Mouse (Mus musculus) megakaryocyte-erythroid progenitor cell, adult 5-6 weeks (primary cell): ENCODE measurements around the gene Prkrip1. TPM values are rescaled to one million over a fixed set of nuclear protein-coding genes. Genes with fewer than 3 reads are reported as not detected.
"Not testable (repeated sequence)": the region's sequence is repeated elsewhere in the genome, so short reads cannot be mapped to it uniquely, and the experiment has no call there.

Source experiments
- ATAC-seq: replicated peaks from 2 replicates; pipeline ENCODE4 v1.8.0; 2016; ENCODE audit warnings: mild to moderate bottlenecking, inconsistent platforms; ENCODE audit not compliant: severe bottlenecking, poor library complexity, low FRiP score, low TSS enrichment
- total RNA-seq, 2 experiments: library from RNA; stranded (forward) in 1 of 2; stranded (reverse) in 1 of 2; fragments of 200-1000, 215-1000 nt in 1 of 2; fragments of >200 nt in 1 of 2; fragmentation: Nextera tagmentation in 1 of 2; gene quantifications; 2 replicates each; pipeline ENCODE4 v1.2.3; 2014 to 2017

Prkrip1 gene
- total RNA-seq, 2 experiments from 2014 or later, result 32.6 to 67.4 TPM

DNA sequence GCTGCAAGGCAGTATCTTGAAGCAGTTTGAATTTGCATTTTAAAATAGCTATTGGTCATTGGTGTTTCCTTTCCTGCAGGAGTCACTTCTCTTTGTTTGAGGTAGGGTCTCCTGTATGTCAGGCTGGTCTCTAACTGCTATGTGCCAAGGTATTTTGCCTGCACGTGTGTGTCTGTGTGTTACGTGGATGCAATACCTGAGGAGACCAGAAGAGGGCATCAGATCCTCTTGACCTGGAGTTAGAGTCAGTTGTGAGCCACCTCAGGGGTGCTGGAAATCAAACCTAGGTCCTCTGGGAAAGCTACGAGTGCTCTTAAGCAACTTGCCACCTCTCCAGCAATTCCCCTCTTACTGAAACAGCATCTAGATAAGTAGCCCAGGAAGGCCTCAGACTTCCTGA lies 16.4 kb upstream of the Prkrip1 start:
- no peak for ATAC-seq

DNA sequence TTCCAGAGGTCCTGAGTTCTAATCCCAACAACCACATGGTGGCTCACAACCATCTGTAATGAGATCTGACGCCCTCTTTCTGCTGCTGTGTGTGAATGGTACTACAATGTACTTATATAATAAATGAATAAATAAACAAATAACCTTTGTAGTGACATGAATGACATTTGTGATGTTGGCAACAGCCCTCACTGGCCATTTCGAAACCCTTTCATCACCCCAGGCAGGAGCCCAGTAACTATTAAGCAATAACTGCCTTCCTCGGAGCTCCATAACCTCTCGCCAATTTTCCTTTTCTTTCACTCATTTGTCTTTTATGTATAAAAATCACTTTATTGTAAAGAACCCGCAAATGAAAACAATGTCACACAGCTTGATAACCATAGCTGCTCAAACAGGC lies 15.0 kb upstream of the Prkrip1 start:
- ATAC-seq, result no peak

DNA sequence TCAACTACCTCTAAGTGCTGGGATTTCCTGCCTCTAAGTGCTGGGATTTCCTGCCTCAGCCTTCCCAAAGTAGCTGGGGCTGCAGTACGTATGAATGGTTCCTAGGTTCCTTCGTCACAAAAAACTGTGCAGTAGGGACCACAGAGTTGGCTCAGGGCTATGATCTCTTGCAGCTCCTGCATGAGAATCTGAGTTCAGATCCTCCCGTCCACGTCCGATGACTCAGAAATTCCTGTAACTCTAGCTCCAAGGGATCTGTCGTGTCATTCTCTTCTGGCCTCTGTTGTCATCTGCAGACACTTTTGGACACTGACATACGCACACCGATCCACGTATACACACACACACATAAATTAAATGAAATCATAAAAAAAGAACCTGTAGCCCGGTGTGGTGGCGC lies 14.0 kb upstream of the Prkrip1 start:
- ATAC-seq, result no peak

DNA sequence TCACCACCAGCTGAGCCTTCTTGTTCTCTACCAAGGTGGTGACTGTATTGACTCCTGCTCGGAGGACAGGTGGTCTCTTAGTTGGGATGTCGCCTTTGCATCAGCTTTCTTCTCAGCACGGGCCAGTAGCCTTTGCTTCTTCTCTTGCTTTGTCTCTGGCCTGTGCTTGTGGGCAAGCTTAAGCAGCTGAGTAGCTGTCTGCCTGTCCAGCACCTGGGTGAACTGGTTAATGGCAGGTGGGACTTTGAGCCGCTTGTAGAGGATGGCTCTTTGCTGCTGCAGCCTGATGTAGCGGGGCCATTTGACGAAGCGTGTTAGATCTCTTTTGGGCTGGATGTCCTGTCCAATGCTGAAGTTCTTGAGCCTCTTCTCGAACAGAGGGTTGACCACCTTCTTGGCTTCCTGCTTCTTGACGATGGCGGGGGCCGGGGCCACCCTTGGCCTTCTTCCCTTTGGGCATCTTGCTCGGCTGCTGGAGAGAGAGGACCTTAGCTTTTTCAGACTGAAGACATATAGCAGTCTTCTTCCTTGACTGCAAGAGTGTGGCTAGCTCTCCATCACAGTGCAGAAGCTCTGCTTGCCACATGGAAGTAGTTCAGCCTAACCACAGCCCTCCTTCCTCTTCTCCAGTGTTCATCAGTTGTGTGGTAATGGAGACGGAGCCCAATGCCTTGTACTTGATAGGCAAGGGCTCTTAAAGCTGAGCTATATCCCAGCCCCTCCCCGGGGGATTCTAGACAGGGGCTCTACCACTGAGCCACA lies 12.8 kb upstream of the Prkrip1 start:
- ATAC-seq, result not testable (repeated sequence)

DNA sequence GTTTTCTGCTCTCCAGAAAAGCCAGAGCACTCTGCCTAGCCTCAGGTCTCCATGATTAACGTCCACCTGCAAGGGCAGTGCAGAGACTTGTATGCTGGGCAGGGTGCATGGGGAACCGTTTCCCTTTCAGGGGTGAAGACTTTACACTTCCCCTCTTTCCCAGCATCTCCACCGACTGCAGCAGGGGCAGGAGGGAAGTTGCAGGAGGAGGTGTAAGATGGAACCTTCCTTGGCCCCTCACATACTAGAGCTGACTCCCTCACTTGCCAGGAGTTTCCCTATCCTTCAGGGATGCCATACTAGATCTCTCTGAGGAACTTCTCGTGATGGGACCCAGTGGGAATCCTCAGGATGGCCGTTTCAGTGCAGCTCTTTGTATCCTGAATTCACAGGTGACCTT lies 11.8 kb upstream of the Prkrip1 start:
- ATAC-seq, result no peak

DNA sequence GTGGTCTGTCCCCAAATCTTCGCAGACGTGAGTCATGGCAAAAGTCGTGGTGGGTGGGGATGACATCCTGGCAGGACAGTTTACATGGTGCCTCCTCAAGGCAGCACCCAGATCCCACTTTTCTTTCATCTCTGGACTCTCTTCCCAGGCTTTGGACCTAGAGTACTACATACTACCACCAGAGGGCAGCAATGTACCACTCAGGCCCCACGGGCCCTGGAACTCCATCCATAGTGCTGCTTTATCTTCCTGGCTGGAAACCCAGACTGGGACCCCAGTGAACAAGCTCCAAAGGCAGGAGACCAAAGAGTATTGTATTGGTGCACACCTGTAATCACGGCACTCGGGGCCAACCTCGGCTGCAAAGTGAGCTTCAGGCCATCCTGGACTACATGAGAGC lies 3.1 kb upstream of the Prkrip1 start:
- ATAC-seq, result peak; percentile 50

DNA sequence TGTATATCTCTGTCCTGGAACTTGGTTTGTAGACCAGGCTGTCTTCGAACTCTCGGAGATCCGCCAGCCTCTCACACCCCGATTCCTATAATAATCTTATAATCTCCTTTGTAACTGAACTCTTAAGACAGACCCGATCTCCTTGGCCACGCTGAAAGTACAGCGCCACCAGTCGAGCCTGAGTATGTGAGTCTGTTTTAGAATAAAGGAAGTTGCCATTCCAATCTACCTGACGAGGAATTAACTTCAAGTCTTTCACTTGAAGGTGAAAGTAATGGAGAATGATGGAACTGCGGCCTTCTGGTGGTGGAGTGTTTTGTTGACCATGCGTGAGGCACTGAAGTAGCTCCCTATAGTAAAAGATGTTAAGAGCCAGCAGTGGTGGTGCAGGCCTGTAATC lies 763 bp upstream of the Prkrip1 start:
- no peak for ATAC-seq

DNA sequence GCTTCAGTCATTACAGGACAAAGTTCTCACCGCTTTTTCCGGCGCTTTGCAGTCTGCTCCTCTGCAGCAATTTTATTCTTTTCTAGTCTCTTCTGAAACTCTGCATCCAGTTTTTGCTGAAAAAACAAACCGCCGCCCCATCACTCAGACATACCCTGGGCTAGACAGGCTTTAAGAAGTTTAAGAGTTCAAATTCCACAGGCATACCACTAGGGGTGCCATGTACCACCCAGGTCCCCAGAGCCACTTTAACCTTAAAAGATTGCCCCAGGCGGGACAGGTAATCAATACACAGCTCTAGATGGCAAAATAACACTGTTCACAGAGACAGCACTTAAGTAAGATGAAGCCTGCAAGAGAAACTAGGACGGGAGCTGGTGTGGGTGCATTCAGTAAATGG lies 6.9 kb downstream of the Prkrip1 start:
- no peak for ATAC-seq

DNA sequence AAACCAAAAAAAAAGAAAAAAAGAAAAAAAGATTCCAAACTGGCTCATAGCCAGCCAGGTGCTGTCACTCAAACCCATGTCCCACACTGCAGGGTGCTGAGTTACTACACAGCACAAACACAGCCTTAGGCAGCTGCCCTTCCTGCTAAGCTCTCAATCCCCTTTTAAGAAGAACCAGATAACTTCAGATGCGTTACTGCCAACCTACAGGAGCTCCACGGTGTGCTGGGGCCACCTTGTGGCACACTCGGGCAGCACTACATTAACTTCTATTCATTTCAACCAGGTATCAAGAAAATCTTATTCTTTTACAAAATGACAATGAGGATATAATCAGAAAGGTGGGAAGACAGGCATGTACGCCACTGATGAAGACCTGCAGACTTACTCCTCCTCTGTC lies 12.0 kb downstream of the Prkrip1 start:
- peak; percentile 81 for ATAC-seq

DNA sequence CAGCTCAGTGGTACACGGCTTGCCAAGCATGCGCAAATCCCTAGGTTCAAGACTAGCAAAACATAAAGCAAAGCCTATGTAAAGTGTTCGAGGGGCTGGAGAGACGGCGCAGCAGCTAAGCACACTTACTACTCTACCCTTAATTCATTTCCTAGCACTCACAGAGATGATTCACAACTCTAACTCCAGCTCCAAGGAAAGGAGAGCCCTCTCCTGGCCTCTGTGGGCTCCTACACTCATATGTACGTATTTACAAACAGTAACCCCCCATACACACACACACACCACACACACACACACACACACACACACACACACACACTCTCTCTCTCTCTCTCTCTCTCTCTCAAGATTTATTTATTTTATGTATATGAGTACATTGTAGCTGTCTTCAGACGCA lies 15.0 kb downstream of the Prkrip1 start:
- ATAC-seq, result no peak

DNA sequence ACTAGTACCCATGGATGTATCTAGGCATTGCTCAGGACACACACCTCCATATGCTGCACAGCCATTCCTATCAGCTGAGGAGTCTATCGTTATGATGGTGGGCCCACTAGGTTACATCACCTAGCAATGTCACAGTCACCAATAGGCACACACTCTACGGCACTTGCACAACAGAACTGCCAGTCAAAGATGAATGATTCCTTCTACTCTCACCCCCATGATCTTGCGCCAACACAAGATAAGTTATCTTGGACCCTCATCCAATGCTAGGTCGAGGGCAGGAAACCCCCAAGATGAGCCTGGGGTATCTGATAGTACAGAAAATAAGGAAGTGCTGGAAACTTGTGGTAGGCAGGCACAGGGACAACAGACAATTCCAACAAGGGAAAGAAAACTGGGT lies 15.9 kb downstream of the Prkrip1 start:
- no peak for ATAC-seq

DNA sequence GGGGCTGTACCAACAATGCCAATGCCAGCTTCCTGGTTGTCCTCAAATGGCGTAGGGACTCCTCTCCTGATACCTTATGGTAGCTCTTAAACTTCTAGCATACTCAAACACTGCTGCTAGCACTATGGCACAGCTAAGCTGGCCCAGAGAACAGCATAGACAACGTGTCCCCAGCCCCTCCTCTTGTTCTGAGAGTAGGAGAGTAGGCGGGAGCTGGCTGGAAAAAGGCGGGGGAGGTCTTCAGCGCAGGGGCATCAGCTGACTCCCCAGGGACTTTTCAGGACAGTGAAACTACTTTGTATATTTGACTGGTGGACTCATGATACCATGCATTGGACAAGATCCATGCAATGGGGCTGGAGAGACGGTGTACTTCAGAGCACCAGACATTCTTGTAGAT lies 16.7 kb downstream of the Prkrip1 start:
- no peak for ATAC-seq

DNA sequence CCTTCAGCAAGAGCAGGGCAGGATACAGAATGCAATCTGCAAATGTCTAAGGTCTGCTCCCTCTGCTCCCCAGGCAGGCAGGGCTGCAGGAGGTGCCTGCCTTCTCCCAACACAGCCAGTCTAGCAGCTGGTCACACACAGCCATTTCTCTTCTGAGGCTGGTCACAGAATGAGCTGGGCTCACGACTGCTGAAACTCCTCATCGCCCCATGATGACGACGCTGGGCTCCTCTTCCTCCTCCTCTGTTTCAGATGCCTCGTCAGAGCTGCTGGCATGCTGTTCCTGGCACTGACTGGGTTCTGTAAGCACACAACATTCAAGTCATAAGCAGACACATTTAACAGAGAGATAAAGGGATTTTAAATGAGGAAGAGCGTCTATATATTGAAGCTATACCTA lies 17.6 kb downstream of the Prkrip1 start:
- ATAC-seq, result no peak

DNA sequence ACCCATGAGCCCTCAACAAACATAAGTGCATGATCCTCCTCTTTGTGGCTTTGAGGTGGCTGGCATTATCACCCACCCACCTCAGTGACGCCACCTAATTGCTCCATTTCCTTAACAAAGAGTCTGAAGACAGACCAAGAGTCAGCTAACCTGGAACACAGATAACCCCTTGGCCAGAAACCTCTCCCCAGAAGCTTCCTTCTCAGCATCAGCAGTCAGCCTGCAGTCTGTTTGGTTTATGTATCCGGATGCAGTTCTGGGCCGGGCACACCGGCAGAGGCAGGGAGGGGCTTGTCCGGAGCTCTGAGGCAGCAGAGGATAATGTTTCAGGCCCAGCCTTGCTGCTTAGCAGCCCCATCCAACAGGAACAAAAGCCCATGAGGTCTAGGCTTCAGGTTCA lies 19.2 kb downstream of the Prkrip1 start:
- ATAC-seq, result peak; percentile 27; the same call in 1 of the 2 replicates

DNA sequence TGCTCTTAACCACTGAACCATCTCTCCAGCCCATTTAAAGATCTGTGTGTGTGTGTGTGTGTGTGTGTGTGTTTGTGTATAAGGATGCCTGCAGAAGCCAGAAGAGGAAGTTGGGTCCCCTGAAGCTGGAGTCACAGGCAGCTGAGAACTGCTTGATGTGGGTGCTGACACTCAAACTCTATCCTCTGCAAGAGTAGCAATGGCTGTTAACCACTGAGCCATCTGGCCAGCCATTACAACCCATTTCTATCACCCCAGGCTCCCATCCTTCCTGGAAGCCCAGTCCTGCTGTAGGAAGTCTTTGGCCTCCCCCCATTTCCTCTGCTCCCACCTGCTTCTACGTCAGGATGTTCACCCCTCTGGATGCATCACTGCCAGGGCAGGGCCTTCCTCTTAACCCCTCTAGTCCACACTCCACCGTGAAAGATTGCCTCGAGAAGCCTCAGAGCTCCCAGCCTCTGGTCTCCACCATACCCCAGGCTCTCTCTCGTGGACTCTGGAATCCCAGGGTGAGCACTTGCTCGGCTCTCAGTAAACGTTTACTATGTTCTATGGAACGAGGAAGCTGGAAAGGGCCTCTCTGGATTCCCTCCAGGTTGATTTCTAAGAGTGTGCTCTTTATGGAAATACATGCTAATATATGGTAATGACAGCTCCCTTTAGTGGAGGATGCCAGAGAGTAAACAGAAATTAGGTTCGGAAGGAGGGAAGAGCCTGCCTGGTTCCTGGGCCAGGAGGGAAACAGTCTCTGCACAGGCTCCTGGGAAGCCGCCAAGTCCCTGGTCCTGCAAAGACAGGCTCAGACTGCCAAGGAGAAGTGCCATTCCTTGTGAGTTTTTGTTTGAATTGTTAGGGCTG lies 24.9 kb downstream of the Prkrip1 start:
- no peak for ATAC-seq

DNA sequence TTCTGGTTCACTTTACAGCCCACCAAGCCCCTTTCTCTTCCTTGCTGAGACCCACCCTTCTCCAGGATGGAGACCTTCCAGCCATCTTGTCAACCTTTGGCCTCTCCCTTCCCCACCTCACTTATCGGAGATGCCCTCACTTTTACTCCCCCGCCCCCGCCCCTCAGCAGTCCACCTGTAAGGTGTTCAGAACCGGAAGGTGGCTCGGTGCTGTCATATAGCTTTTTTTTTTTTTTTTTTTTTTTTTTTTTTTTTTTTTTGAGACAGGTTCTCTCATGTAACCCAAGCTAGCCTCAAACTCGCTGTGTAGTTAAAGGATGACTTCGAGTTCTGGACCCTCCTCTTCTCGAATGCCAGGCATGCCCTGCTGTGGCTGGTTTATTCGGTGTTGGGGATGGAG lies 25.8 kb downstream of the Prkrip1 start:
- ATAC-seq, result no peak

DNA sequence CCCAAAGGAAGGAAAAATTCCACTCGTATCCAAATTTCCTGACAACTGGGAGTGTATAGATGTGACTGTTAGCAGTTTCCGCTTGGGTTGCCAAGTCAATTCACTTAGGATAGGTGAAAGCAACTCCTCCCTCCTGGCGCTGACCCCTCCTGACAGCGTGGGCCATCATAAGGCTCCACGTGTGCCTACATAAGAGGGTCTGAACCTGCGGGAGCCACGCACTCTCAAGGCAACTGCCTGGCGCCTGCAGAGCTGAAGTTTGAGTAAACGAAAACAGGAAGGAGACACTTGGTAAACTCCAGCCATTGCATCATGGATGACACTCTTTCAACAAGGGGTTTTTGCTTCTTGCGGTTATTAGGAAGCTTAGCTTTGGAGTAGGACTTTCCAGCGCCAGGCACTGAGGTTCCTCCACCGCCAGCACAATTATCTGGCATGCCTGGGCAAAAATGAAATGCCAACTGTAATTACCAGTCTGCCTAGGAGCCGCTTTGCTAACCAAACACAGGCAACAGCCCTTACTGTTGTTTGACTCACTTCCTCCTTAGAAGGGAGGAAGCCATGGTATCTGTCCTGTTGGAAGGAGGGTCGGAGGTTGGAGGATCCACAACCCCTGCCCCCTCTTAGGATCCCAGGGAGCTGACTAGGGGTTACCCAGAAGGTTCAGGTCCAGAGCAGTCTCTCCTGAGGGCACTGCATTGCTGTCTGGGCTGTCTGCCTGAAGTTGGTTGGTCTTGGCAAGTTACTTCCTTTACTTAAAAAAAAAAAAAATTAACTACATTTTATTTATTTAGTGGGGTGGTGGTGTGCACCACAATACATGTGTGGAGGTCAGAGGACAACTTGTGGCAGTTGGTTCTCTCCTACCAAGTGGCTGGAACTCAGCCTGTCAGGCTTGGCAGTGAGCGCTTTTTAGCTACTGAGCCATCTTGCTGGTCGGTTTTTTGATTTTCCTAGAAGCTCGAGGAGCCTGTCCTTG lies 27.1 kb downstream of the Prkrip1 start:
- ATAC-seq, result peak; percentile 10; the same call in 1 of the 2 replicates

DNA sequence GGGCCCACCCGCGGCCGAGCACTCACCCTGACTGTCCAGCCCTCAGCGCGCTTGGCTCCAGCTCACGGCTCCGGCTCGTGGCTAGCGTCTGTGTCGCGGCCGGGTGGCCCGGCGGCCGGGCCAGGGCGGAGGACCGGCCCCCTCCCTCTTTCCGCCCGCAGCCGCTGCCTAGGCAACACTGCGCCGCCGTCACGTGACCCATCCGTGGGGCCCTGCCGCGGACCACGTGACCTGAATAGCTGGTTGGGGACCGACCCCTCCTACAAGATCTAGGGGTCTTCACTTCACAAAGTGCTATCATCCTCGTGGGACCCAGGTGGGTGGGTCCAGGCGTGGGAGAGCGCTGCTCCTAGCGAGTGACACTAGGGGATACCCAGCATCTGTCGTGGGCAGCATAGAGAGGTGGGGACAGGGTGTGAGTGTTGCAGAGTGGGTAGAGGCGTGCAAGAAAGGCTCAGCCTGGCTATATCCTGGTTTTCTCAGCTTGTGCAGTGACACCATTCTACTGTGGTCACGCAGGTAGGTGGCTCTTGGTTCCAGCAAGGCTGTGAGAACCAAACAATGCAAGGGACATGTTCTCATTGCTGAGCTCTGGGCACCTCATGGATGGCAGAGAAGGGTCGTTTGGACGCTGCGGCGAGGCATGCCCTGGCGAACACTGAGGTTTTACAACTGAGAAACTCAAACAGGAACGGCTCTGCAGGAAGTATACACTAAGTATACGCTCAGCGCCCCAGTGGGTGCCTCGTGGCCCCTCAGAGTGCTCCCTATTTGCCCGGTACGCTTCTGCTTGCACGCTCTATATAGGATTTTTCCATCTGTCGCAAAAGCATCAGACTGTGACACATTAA lies 28.0 kb downstream of the Prkrip1 start, which contains the start of gene Orai2:
Orai2 (minus strand) TSS at position 202 of the 851 bp plus-strand sequence.
- ATAC-seq, result peak; percentile 67
